Mouse (Mus musculus) liver, adult 2 months (tissue): ENCODE data around the gene Chd9.

Experiments used
- CTCF ChIP-seq: fragments of 200-500 bp; IDR thresholded peaks from 2 replicates; pipeline ENCODE4 v1.5.1; 2011; ENCODE audit warnings: low read depth, low read length, control low read depth
- POLR2A ChIP-seq: fragments of 200-500 bp; IDR thresholded peaks from 2 replicates; pipeline ENCODE4 v1.6.1; 2011; ENCODE audit warnings: low read length, control low read depth; ENCODE audit not compliant: insufficient read depth; ENCODE audit errors: extremely low read depth

GRCm38 (mm10) chr8:91056848-91057247, 228.7 kb downstream of the Chd9 start:
- TF ChIP-seq POLR2A = no peak
- no peak for TF ChIP-seq CTCF
